Mouse (Mus musculus): ENCODE results near the gene Alox15.
"Not testable (repeated sequence)": the region's sequence is repeated elsewhere in the genome, so short reads cannot be mapped to it uniquely, and the experiment has no call there.

Gene Alox15

GRCm38 (mm10) chr11:70351868-70352267 lies at the start of gene Alox15:
Gene Alox15 (minus strand): TSS chr11:70352031.
- in situ Hi-C loops (cut with MboI, MseI) = no loop called here

DNA sequence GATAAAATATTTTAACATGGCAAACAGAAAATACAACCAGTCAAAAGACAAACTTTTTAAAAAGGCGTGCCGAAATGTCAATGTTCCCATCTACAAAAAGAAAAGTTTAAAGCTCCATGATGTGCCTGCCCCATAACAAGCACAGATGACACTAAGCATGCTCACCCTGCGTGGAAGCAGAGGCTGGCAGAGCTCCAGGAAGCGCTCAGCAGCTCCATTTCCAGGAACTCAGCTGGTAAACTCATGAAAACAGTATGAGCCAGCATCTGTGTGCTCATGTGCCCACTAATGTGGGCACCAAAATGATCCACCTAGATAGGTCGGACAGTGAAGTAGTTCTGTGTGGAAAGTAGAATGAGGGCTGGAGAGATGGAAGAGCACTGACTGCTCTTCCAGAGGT lies 37.6 kb upstream of the Alox15 start:
- in situ Hi-C loops (cut with MboI, MseI) = no loop called here

DNA sequence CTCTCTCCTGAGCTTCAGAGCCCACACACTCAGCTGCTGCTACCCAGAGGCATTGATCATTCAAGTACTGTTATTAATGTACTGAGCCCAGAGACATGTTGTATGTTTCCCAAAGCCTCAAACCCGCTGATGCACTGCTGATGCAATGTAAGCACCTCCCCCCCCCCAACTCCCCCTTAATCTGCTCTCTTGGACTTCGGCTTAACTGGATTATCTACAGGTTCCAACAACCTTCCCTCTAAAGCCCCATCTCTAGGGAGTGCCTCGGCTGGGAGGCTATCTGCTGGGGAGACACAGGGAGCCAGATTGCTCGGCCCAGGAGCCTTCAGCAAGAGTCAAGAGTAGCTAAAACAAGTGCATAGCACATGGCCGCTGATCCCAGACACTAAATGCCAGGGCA lies 35.6 kb upstream of the Alox15 start:
- in situ Hi-C loops (cut with MboI, MseI) = no loop called here

GRCm38 (mm10) chr11:70384136-70384535 lies 32.3 kb upstream of the Alox15 start:
- in situ Hi-C loops (cut with MboI, MseI) = no loop called here

GRCm38 (mm10) chr11:70381330-70381729 lies 29.5 kb upstream of the Alox15 start:
- in situ Hi-C loops (cut with MboI, MseI) = no loop called here

- in situ Hi-C loops (cut with MboI, MseI) = no loop called here
Measured at GRCm38 (mm10) chr11:70380478-70381005, 28.7 kb upstream of the Alox15 start.

- in situ Hi-C loops (cut with MboI, MseI) = no loop called here
Measured at GRCm38 (mm10) chr11:70376054-70376453, 24.2 kb upstream of the Alox15 start.

DNA sequence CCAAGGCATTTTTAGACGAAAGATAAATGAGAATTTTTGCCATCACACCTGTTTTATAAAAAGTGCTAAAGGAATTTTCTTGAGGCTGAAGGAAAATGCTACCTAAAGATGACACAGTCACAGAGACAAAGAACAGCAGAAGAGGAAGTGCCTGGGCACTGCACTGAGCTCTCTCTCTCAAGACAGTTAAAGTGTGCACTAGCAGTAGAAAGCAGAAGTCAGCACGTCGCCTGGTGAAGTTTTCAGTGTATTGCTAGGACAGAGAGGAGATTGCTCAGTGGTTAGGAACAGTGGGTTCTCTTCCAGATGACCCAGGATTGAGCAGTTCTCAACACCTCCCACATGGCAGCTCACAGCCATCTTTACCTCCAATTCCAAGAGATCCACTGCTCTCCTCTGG lies 22.5 kb upstream of the Alox15 start:
- in situ Hi-C loops (cut with MboI, MseI) = no loop called here

- in situ Hi-C loops (cut with MboI, MseI) = no loop called here
Measured at GRCm38 (mm10) chr11:70372849-70373557, 21.2 kb upstream of the Alox15 start.

- in situ Hi-C loops (cut with MboI, MseI) = no loop called here
Measured at GRCm38 (mm10) chr11:70372396-70372795, 20.6 kb upstream of the Alox15 start.

DNA sequence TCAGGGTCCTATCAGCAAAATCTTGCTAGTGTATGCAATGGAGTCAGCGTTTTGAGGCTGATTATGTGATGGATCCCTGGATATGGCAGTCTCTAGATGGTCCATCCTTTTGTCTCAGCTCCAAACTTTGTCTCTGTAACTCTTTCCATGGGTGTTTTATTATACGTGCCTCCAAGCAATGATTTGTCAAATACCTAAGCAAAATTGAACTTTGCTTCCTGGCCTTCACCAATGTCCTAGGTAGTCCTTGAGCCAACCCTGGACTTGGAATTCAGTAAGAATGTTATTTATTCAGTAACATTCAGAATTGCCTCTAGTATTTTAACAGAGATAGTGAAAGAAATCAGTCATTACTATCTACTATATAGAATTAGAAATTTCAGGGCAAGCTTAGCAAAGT lies 16.8 kb upstream of the Alox15 start:
- in situ Hi-C loops (cut with MboI, MseI) = not testable (repeated sequence)

GRCm38 (mm10) chr11:70367701-70368100 lies 15.9 kb upstream of the Alox15 start:
- in situ Hi-C loops (cut with MboI, MseI) = not testable (repeated sequence)

GRCm38 (mm10) chr11:70348630-70349029 lies 3.2 kb downstream of the Alox15 start:
- in situ Hi-C loops (cut with MboI, MseI) = no loop called here

GRCm38 (mm10) chr11:70347861-70348260 lies 4.0 kb downstream of the Alox15 start:
- in situ Hi-C loops (cut with MboI, MseI) = no loop called here

DNA sequence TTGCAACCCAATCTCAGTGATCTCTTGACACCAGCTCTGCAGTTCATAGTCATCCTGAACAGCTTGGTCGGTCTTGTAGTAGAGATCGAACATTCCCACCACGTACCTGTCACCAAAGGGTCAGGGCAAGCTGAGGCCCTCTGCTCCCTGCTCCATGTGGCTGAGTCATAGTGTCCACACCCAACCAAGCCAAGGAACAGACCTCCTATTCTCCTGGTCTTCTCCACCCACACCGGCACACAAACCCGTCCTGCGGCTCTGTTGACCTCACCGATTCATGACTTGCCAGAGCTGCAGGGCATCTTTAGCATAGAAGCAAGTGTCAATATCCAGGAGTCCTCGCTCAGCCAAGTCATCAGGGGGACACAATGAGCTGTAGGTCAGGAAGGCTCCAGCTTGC lies 6.3 kb downstream of the Alox15 start:
- in situ Hi-C loops (cut with MboI, MseI) = no loop called here

GRCm38 (mm10) chr11:70345061-70345460 lies 6.8 kb downstream of the Alox15 start:
- in situ Hi-C loops (cut with MboI, MseI) = no loop called here

DNA sequence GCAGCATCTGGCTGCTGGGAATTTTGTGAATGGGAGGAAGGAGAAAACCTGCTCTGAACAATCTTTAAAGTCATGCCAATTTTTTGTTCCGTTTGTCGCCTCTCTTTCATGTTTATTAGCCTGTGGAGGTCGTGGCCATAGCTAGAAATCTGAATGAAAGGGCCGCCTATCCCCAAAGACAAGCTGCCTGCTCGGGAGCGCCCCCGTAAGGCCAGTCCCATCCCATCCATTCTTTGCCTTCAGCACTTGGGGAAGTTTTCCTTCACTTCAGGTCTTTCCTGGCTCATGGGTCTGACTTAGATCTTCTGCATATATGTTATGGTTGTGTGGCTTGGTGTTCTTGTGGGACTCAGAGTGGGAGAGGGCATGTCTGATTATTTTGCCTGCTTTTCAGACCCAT lies 12.3 kb downstream of the Alox15 start:
- in situ Hi-C loops (cut with MboI, MseI) = no loop called here

DNA sequence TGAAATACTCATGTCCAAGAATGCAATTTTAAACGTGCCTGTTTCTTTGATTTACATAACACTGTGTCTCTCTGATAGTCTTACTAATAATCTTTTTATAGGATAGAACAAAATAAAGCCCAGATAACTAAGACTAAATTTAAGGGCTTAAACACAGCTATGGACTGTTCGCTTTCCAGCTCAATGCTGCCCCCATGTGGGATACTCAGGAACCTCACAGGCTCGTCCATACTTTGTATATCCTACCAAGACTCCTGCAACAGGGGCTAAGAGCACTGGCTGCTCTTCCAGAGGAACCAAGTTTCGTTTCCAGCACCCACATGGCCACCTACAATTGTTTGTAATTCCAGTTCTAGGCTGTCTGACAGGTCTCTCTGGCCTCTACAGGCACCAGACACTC lies 17.4 kb downstream of the Alox15 start:
- in situ Hi-C loops (cut with MboI, MseI) = no loop called here

- in situ Hi-C loops (cut with MboI, MseI) = no loop called here
Measured at GRCm38 (mm10) chr11:70324726-70325125, 27.1 kb downstream of the Alox15 start.

DNA sequence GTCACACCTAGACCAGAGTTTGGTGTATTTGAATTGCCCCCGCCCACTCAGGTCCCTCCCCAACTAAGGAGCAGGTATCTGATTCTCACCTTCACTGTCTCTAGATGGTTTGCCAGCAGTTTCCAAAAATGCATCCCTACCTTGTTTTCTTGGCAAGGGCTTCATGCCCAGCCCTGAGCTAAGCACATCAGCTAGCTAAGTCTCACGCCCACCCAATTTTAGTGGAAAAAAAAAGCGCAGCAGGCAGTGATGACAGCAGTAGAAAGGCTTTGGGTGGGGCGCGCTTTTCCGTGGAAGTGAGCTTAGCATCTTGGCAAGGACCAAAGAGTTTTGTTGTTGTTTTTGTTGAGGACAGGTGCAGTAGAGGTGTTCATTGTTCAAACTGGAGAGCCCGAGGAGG lies 29.3 kb downstream of the Alox15 start, which contains the start of gene Alox12e:
Gene Alox12e (minus strand): TSS at position 101 of the 400 bp plus-strand sequence.
- in situ Hi-C loops (cut with MboI, MseI) = no loop called here

DNA sequence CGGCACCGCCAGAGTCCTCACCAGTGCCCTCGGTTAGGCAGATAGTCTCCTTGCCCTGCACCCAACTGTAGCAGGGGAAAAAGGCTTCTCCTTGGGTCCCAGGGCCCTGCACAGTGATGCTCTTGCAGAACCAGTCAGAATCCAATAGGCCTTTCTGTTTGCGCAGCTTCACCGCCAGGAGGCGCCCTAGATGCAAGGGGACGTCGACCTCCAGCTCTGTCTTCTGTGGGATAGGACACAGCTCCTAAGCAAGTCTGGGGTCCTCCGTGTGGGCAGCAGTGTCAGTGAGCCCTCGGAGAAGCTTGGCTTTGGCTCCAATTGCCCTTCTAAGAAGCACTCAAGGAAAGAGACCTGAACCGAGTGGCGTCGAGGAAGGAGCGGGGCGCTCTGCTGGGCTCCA lies 30.2 kb downstream of the Alox15 start:
- in situ Hi-C loops (cut with MboI, MseI) = no loop called here

- in situ Hi-C loops (cut with MboI, MseI) = no loop called here
Measured at GRCm38 (mm10) chr11:70319614-70320013, 32.2 kb downstream of the Alox15 start.

DNA sequence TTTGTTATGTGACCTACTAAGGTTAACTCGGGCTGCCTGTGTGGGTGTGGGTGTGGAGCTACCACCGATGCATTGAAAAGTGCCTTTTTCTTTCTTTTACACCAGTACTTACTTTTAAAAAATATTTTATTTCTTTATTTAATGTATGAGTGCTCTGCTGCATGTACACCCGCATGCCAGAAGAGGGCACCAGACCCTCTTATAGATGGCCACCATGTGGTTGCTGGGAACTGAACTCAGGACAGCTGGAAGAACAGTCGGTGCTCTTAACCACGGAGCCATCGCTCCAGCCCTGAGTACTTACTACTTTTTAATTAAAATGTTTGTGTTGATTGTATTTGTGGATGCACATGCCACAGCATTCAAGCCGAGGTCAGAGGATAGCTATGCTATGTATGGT lies 38.0 kb downstream of the Alox15 start:
- in situ Hi-C loops (cut with MboI, MseI) = loop anchor here (5.0 kb wide), 1 partner anchor 83 kb away; no protein-coding TSS in a partner anchor

DNA sequence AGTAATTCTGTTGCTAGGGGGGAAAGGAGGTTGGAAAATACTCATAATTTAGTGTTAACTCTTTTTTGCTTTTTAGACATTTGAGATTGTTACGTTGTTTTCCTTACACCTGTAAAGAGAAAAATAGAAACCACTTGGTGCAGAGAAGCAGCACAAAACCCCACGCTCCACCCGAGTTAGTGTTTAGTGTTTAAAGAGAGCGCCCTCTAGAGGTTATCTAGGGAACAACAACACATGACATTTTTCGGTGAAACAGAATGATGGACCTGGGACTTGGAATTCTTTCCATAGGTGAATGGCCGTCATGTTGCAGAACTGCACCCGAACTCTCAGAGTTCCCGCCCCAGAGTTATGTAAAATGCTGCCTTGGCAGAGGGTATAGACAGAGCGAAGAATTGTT lies 42.5 kb downstream of the Alox15 start:
- in situ Hi-C loops (cut with MboI, MseI) = no loop called here

Data from T-helper 2 cell (primary cell).